Mouse (Mus musculus) adrenal gland, adult 8-10 months (tissue): ENCODE measurements around the gene Cnih2. TPM values are rescaled to one million over a fixed set of nuclear protein-coding genes. Genes with fewer than 3 reads are reported as not detected.
A peak's percentile ranks its signal among the peaks of the same experiment; 100 is the strongest.
"Not testable (repeated sequence)": the region's sequence is repeated elsewhere in the genome, so short reads cannot be mapped to it uniquely, and the experiment has no call there.

Experiments
- DNase-seq: peaks from one replicate; pipeline ENCODE4 v3.0.0; 2022
- total RNA-seq, 4 experiments: library from RNA; stranded (reverse); gene quantifications; 2 replicates each; pipeline ENCODE4 v1.2.4; 2022

The Cnih2 gene
- total RNA-seq, 4 experiments from 2014 or later = 1.5 to 3.2 (median 2.6) TPM

DNA sequence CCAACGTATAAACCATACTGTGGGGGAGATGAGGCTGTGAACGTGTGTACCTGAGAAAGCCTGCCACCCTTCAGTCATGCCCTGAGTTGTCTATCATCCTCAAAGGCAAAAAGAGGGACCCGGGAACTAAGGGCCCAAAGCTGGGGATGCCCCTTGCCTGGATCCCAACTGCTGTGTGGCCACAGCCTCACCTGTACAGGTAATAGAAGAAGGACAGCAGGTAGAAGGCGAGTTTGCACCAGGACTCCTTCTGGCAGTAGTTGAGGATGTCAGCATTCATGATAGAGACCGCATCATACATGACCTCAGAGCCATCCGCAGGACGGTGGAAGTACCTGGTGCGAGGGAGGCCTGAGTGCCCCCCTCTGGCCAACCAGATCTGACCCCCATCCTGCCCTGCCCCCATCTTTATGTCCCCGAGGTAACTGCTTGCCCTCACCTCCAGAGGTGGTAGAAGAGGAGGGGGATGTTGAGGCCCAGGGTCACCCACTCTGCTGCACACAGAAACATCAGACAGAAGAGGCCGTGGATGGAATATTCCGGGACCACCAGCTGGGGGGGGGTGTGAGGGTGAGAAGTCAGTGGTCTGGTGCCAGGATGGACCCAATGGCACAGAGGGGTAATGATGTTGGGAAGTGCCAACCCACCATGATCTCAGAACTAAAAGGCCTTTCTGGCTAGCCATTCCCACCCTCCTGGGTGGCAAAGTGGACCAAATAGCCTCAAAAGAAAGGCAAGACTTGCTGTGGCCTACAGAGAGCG, 4.7 kb downstream of the Cnih2 start:
- DNase-seq = no peak

- no peak for DNase-seq
Observed at GRCm38 (mm10) chr19:5092083-5092482, 6.2 kb downstream of the Cnih2 start.

- no peak for DNase-seq
Observed at GRCm38 (mm10) chr19:5089324-5089723, 9.0 kb downstream of the Cnih2 start.

DNA sequence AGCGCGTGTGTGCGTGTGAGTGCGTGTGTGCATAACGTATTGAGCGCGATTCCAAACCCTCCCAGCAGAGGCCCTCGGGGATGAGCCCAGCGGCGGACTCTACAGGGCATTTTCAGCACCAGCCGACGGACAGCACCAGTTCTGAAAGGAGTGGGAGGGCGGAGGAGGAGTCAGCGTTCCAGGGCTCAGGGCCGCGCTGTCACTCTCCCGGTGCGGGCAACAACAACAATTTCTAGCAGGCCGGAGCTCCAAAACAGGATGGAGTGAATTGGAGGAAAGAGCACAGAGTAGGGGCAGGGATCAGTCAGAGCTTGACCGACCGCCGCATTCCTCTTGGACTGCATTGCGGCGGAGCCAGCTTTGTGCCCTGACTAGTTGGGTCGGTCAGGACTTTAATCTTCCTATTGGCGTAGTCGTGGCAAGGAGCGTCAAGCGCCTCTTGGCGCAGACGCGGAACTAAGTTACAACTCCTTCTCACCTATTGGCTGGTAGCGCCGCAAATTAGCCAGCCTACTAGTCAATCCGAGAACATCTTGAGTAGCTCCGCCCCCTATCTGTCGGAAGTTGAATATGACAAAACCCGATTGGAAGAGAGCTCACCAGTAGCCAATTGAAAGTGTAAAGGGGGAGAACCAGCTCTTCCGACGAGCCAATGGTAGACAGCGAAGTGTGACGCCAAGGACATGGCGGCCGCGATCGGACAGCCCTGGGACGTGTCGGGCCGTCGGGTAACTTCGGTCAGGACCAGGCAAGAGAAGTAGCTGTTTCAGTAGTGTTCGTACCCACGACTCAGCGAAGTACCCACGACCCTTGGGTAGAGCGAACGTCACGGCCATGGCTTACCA, 10.2 kb downstream of the Cnih2 start, which contains the start of gene Yif1a:
TSS of gene Yif1a (plus strand) at position 655 of the 845 bp plus-strand sequence.
- peak; percentile 97 for DNase-seq

DNA sequence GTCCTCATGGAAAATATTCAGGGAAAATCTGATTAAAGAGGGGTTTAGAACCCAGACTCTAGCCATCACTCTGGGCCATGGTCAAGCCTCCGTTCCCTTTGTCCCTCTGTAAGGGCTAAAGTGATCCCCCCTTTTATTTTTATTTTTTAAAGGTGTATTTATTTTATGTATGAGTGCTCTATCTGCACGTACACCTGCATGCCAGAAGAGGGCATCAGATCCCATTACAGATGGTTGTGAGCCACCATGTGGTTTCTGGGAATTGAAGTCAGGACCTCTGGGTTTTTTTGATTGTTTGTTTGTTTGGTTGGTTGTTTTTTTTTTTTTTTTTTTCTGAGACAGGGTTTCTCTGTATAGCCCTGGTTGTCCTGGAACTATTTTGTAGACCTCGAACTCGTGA, 11.8 kb downstream of the Cnih2 start:
- DNase-seq = not testable (repeated sequence)

DNA sequence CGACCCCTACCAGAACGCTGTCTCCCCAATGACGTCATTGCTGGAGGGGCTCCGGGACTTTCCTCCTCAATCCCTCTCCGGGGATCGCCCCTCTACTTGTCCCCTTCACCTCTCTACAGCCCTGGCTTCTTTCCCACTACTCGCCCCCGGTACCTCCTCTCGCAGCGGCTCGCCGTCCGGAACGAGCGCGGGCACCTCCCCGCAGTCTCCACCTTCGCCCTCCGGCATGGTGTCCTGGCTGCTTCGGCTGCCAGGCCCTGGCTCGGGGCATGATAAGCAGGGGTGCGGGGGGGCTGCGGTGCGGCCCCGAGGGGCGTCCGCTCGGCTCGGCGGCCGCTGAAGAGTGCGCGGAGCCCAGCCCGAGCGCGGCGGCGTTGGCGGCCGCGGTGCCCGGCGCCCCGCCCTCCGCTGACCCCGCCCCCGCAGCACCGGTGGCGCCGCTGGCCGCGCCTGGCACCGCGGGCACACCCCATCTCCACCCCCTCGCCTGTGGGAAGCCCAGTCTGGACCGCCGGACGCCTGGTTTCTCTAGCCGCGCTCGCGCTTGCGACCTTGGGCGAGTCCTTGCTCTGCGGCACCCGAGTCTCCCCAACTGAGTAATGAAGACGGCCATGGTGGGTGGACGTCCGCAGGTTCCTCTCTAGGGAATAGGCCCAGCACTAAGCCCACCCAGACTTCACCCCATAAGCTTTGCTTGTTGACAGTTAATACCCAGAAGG, 13.0 kb downstream of the Cnih2 start, which contains the start of gene Tmem151a:
TSS of gene Tmem151a (minus strand) at position 387 of the 719 bp plus-strand sequence.
- DNase-seq = no peak

DNA sequence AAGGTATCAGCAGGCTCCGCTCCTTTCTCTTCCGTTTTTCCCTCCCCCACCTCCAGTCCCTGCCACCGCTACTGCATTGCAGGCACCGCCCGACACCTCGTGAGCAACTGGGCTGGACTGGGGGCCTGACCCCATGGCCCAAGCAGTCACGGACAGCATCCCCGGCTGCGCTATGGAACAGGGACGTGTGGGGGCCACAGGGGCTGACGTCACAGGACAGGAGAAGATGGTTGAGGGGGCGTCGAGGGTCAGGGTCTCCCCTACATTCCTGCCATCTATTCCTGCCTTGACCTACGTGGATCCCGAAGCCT, 13.5 kb downstream of the Cnih2 start:
- DNase-seq = no peak

DNA sequence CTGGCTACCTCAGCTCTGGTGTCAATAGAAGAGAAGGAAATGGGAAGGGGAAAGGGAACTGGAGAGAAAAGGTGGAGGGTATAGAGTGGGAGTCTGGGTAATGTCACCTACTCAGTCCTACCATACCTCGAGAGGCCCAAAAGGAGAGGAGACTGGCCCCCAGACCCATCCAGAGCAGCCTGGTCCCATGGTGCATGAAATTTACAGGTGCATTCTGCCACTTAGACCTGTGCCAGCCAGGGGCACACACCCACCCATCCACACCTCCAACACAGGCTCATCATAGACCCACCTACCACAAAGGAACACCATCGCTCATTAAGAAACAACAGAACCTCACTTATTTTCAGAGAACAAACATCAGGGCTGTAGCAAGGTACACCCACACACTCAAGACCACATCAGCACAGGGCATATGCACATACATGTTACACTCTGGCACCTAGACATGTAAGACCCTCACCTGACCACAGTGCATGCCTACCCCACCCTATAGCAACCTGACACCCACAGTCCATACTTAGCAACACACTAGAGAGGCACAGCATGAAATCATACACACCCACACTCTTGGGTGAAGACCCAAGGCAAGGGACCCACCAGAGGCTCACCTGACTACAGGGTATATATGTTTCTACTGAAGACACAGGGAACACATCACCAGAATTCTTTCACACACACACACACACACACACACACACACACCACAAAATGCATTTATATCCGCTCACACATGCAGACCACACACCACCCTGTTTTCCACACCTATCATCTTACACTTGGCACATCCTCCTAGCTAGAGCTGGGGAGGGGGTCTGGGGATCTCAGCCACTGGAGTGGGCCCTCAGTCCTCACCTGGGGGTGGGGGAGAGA, 14.1 kb downstream of the Cnih2 start:
- no peak for DNase-seq

- no peak for DNase-seq
Observed at GRCm38 (mm10) chr19:5082596-5082995, 15.7 kb downstream of the Cnih2 start.

DNA sequence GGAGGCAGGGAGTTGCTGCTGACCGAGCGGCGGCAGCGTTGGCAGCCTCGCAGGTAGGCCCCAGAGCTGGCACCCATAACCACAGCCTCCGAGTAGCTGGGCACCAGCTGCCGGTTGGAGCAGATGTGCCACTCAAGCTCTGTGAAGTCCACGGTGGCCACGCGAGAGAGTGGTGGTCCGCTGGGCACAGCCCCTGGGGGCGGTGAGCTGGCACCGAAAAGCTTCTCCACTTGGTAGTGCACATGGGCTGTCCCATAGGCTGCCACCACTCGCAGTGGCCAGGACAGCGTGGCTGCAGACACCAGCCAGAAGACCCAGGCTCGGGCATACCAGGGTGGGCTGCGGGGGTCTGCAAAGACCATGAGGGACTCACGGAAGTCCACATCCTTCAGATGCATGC, 16.3 kb downstream of the Cnih2 start:
- no peak for DNase-seq

DNA sequence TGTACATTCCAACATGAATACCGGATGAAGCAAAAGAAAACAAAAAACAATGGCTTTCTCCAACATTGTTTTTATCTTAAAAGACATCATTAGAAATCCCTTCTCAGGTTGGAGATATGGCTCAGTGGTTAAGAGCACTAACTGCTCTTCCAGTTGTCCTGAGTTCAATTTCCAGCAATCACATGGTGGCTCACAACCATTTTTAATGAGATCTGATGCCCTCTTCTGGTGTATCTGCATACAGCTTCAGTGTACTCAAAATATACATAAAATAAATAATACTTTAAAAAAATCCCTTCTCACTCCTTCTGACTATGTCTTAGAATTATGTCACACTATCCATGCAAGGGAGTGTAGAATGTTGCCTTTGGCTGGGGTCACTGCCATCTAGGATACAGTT, 19.0 kb downstream of the Cnih2 start:
- no peak for DNase-seq

DNA sequence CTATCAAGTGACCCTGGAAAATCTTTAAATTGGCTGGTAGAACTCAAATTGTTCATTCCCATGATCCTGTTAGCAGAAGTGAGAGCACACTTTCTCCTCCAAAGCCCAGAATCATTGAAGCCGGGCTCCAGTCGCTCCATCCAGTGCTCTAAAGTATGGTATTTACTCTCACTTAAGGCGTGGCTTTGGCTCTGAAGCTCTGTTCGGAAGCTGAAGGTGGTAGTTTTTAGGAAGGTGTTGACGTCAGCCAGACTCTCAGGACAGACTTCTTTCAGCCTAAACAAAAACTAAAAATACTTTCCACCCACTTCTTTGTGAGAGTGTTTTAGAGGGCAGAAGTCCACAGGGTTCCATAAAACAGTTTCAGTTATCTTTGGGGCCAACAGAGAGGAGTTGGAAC, 24.8 kb downstream of the Cnih2 start:
- DNase-seq = no peak

DNA sequence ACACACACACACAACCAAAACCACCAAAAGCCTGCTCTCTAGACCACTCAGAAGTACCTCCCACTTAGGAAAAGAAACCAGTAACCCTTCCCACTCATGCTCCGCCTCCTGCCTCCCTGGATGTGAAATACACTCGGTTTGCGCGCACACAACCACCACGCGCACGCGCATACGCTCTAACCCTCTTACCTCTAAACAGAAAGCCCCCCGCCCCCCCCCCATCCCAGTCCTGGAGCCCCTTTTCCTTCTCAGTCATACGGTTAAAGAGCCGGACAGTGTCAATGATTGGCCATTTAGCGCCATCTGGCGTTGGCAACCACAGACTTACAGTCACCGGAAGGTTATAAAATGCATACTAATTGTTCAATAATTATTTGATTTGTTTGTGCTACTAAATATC, 25.3 kb downstream of the Cnih2 start:
- DNase-seq = no peak

GRCm38 (mm10) chr19:5072389-5073019, 25.8 kb downstream of the Cnih2 start:
- no peak for DNase-seq

DNA sequence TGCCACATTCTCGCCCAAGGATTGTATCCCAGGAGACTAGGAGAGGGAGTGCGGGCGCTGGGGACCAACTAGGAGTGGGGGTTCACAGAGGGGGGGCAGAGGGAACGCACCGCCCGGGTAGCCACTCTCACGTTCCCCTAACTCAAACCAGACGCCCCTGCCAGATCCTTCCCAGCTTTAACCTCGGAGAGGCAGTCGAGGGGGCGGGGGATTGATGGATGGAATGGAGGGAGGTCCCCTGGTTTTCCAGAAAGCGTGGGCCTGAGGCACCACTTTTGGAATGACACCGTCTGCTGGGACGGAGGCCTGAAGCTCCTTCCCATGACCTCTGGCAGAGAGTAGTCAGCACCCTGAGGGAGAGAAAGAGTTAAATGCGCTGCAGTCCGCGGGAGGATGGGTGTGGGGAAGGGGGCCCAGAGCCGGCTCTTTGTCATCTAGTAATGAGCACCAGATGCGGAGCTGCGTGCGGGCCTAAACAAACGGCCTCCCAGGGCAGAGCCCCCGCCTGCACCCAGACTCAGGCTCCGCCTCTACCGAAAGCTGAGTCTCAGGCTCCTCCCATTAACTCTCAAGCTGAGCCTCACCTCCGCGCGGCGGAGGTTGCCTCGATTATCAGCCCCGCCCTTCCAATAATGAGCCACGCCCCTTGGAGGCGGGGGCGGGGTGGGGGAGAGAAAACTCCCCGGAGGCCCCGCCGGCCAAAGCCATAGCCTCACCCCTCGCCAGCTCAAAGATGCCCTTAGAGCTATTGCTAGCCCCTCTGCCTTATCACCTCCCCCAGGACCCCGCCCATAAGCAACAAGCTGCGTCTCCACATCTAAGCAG, 26.6 kb downstream of the Cnih2 start:
- DNase-seq = peak; percentile 70

DNA sequence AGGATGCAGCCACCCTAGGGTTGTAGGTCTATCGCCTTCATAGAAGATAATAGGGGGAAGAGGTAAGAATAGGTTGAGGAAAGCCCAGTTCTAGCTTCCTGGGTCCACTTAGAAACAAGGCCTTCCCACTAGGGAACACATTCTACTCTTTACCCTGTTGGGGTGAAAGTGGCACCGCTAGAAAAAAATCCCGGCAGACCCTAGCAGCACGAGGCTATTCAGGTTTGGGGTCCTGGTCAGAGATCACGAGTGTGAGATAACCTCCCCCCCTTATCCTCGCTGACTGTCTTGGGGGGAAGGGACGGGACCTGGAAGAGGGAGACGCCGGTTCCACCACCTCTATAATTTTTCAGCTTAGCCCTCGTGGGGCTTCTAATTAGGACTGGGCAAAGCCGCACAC, 27.2 kb downstream of the Cnih2 start:
- no peak for DNase-seq

DNA sequence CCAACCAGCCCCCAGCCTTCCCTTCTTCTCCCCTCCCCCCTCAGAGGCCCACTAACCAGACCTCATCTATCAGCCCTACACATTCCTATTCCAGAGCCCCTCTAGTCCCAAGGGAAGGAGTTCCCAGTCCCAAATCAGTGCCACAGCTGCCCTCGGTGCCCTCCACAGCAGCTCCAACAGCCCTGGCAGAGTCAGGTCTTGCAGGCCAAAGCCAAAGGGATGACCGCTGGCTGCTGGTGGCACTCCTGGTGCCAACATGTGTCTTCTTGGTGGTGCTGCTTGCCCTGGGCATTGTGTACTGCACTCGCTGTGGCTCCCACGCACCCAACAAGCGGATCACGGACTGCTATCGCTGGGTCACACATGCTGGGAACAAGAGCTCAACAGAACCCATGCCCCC, 28.3 kb downstream of the Cnih2 start:
- no peak for DNase-seq

DNA sequence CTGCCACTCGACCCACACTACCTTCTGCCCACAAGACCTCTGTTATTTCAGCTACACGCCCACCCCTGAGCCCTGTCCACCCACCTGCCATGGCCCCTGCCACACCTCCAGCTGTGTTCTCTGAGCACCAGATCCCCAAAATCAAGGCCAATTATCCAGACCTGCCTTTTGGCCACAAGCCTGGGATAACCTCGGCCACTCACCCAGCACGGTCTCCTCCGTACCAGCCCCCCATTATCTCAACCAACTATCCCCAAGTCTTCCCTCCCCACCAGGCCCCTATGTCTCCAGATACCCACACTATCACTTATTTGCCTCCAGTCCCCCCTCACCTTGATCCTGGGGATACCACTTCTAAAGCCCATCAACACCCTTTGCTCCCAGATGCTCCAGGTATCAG, 28.8 kb downstream of the Cnih2 start:
- DNase-seq = no peak

GRCm38 (mm10) chr19:5068570-5069234, 29.6 kb downstream of the Cnih2 start:
- DNase-seq = no peak
